Mouse (Mus musculus): ENCODE data around the gene Psip1. TPM values are rescaled to one million over a fixed set of nuclear protein-coding genes. Genes with fewer than 3 reads are reported as not detected.
"Not testable (repeated sequence)": the region's sequence is repeated elsewhere in the genome, so short reads cannot be mapped to it uniquely, and the experiment has no call there.

The Psip1 gene
- total and polyA plus RNA-seq, 2 experiments from 2014 or later: 151 to 284 TPM

- Histone ChIP-seq H3K9ac (replicated peaks; ENCODE audit: low read length) (no peak overlapping the region), H3K27ac (no peak overlapping the region), H3K4me1 (ENCODE audit: insufficient read depth, low read length) (no peaks in the 10 kb centered on the region), H3K36me3 (ENCODE audit: insufficient read depth, low read length) (no peaks in the 10 kb centered on the region), H3K4me3 (ENCODE audit: low read length) (no peak overlapping the region), H3K4me2 (ENCODE audit: low read depth, low read length) (no peak overlapping the region), H3K27me3 (ENCODE audit: insufficient read depth, low read length) (no peaks in the 10 kb centered on the region), H3K9me3 (ENCODE audit: low read length) (no peaks in the 10 kb centered on the region)
- no peak for TF ChIP-seq CTCF (IDR thresholded peaks at IDR 0.05; ENCODE audit: low read depth)
- DNase-seq (ENCODE audit: low spot score) (no peak), ATAC-seq (no peak)
- WGBS: 36% methylated on average over 8 of the region's 8 CpGs
These were observed 24.8 kb upstream of the Psip1 start for GRCm38 (mm10) chr4:83511083-83511482.

- Histone ChIP-seq H3K4me3 (ENCODE audit: low read length) (no peak overlapping the region), H3K4me2 (ENCODE audit: low read depth, low read length) (no peak overlapping the region), H3K9ac (replicated peaks; ENCODE audit: low read length) (no peak overlapping the region), H3K9me3 (ENCODE audit: low read length) (no peaks in the 10 kb centered on the region), H3K27me3 (ENCODE audit: insufficient read depth, low read length) (no peaks in the 10 kb centered on the region), H3K36me3 (ENCODE audit: insufficient read depth, low read length) (no peaks in the 10 kb centered on the region), H3K27ac (no peak overlapping the region), H3K4me1 (ENCODE audit: insufficient read depth, low read length) (no peaks in the 10 kb centered on the region)
- 57% methylated on average over 2 of the region's 2 CpGs for WGBS
- TF ChIP-seq CTCF (IDR thresholded peaks at IDR 0.05; ENCODE audit: low read depth): no peak
- no peak for ATAC-seq
- DNase-seq (ENCODE audit: low spot score): no peak
These were observed 23.3 kb upstream of the Psip1 start for GRCm38 (mm10) chr4:83509600-83509999.

- H3K9me3 ChIP-seq (ENCODE audit: low read length): no peaks in the 10 kb centered on the region
- TF ChIP-seq CTCF (IDR thresholded peaks at IDR 0.05; ENCODE audit: low read depth): no peak
- H3K36me3 ChIP-seq (ENCODE audit: insufficient read depth, low read length): no peaks in the 10 kb centered on the region
- no peaks in the 10 kb centered on the region for H3K27me3 ChIP-seq (ENCODE audit: insufficient read depth, low read length)
- ATAC-seq (peak; percentile 74), DNase-seq (ENCODE audit: low spot score) (no peak)
- 30% methylated on average over 7 of the region's 7 CpGs for WGBS
- peak overlapping the region; percentile 62 for H3K4me2 ChIP-seq (ENCODE audit: low read depth, low read length)
- 0 out of 2 replicates have a peak overlapping the region, but pooled peaks have one; percentile 71 for H3K27ac ChIP-seq
- H3K4me3 ChIP-seq (ENCODE audit: low read length): peak overlapping the region; percentile 40
- peak overlapping the region; percentile 50; the same call in 1 of the 2 replicates for H3K9ac ChIP-seq (replicated peaks; ENCODE audit: low read length)
- H3K4me1 ChIP-seq (ENCODE audit: insufficient read depth, low read length): no peaks in the 10 kb centered on the region
These were observed 14.8 kb upstream of the Psip1 start for GRCm38 (mm10) chr4:83501037-83501430.

GRCm38 (mm10) chr4:83500154-83501036 is 14.1 kb upstream of the Psip1 start:
- Histone ChIP-seq H3K27me3 (ENCODE audit: insufficient read depth, low read length) (no peaks in the 10 kb centered on the region), H3K27ac (peak overlapping the region; percentile 71), H3K4me3 (ENCODE audit: low read length) (peak overlapping the region; percentile 40), H3K4me2 (ENCODE audit: low read depth, low read length) (peak overlapping the region; percentile 62), H3K4me1 (ENCODE audit: insufficient read depth, low read length) (no peaks in the 10 kb centered on the region), H3K9me3 (ENCODE audit: low read length) (no peaks in the 10 kb centered on the region), H3K9ac (replicated peaks; ENCODE audit: low read length) (peak overlapping the region; percentile 50), H3K36me3 (ENCODE audit: insufficient read depth, low read length) (no peaks in the 10 kb centered on the region)
- ATAC-seq (peak; percentile 87), DNase-seq (ENCODE audit: low spot score) (peak; percentile 69)
- peak; percentile 30 for TF ChIP-seq CTCF (IDR thresholded peaks at IDR 0.05; ENCODE audit: low read depth)
- WGBS: 5% methylated on average over 22 of the region's 22 CpGs

- H3K4me3 ChIP-seq (ENCODE audit: low read length); DNase-seq (ENCODE audit: low spot score); H3K27me3 ChIP-seq (ENCODE audit: insufficient read depth, low read length); H3K4me2 ChIP-seq (ENCODE audit: low read depth, low read length); H3K9me3 ChIP-seq (ENCODE audit: low read length); H3K36me3 ChIP-seq (ENCODE audit: insufficient read depth, low read length); ATAC-seq; H3K4me1 ChIP-seq (ENCODE audit: insufficient read depth, low read length); H3K27ac ChIP-seq; H3K9ac ChIP-seq (replicated peaks; ENCODE audit: low read length): not testable (repeated sequence)
- 87% methylated on average over 5 of the region's 5 CpGs for WGBS
These were observed 10.8 kb upstream of the Psip1 start for GRCm38 (mm10) chr4:83497013-83497412.

- Histone ChIP-seq H3K4me2 (ENCODE audit: low read depth, low read length) (no peak overlapping the region), H3K36me3 (ENCODE audit: insufficient read depth, low read length) (no peaks in the 10 kb centered on the region), H3K27ac (no peak overlapping the region), H3K4me3 (ENCODE audit: low read length) (no peak overlapping the region), H3K9me3 (ENCODE audit: low read length) (no peaks in the 10 kb centered on the region), H3K4me1 (ENCODE audit: insufficient read depth, low read length) (no peaks in the 10 kb centered on the region), H3K9ac (replicated peaks; ENCODE audit: low read length) (no peak overlapping the region), H3K27me3 (ENCODE audit: insufficient read depth, low read length) (no peaks in the 10 kb centered on the region)
- no peak for ATAC-seq
- 100% methylated on average over 1 of the region's 1 CpGs for WGBS
- no peak for TF ChIP-seq CTCF (IDR thresholded peaks at IDR 0.05; ENCODE audit: low read depth)
- DNase-seq (ENCODE audit: low spot score): no peak
These were observed 6.9 kb upstream of the Psip1 start for GRCm38 (mm10) chr4:83493112-83493511.

- no peak for DNase-seq (ENCODE audit: low spot score)
- Histone ChIP-seq H3K4me1 (ENCODE audit: insufficient read depth, low read length) (peaks cover 3% of the 10 kb centered on the region; the same call in 1 of the 2 replicates), H3K27me3 (ENCODE audit: insufficient read depth, low read length) (no peaks in the 10 kb centered on the region), H3K4me2 (ENCODE audit: low read depth, low read length) (no peak overlapping the region), H3K9ac (replicated peaks; ENCODE audit: low read length) (no peak overlapping the region), H3K27ac (no peak overlapping the region), H3K9me3 (ENCODE audit: low read length) (no peaks in the 10 kb centered on the region), H3K4me3 (ENCODE audit: low read length) (no peak overlapping the region), H3K36me3 (ENCODE audit: insufficient read depth, low read length) (no peaks in the 10 kb centered on the region)
- no peak for TF ChIP-seq CTCF (IDR thresholded peaks at IDR 0.05; ENCODE audit: low read depth)
- WGBS: 25% methylated on average over 5 of the region's 5 CpGs
- ATAC-seq: no peak
These were observed 2.9 kb upstream of the Psip1 start for GRCm38 (mm10) chr4:83489121-83489520.

Data from hindbrain, postnatal 0 days (tissue).